Mouse (Mus musculus) adrenal gland, postnatal 0 days (tissue): Measurements from ENCODE around the gene Hectd2. TPM values are rescaled to one million over a fixed set of nuclear protein-coding genes. Genes with fewer than 3 reads are reported as not detected.

Experiments
- polyA plus RNA-seq: library from polyadenylated mRNA; unstranded; fragments of >200 nt; fragmentation: Nextera tagmentation; extraction: Ambion mirVana; gene quantifications from 2 replicates; pipeline ENCODE4 v1.2.1, GENCODE M21; 2015

Gene Hectd2
- 1.4 and 1.6 TPM in 2 replicates for polyA plus RNA-seq

GRCm38 (mm10) chr19:36554046-36554784 lies at the start of gene Hectd2:
TSS of gene Hectd2 (plus strand) at chr19:36554639.

Other genes starting within 250 kb of the Hectd2 start
- gene Pcgf5, start 206.3 kb upstream of the Hectd2 start, polyA plus RNA-seq: 8.5 and 14.0 TPM in 2 replicates
- gene Ppp1r3c, start 182.0 kb downstream of the Hectd2 start, polyA plus RNA-seq: 5.2 and 10.7 TPM in 2 replicates